Mouse (Mus musculus) ES-E14 (cell line): ENCODE measurements around the gene Oat. TPM values are rescaled to one million over a fixed set of nuclear protein-coding genes. Genes with fewer than 3 reads are reported as not detected.

ENCODE experiments used
- DNase-seq: peaks from one replicate; pipeline ENCODE4 v3.0.0-alpha.2; 2013; ENCODE audit warnings: low read depth, low spot score
- H3K27ac ChIP-seq: 2 replicates; pipeline ENCODE4 v1.5.1; 2012; ENCODE audit warnings: low read depth, mild to moderate bottlenecking, low read length, moderate library complexity, mixed read lengths; ENCODE audit not compliant: poor library complexity, insufficient read depth, severe bottlenecking
- H3K36me3 ChIP-seq: 2 replicates; pipeline ENCODE4 v1.6.1; 2012; ENCODE audit warnings: mild to moderate bottlenecking, low read length, moderate library complexity, mixed read lengths; ENCODE audit not compliant: control insufficient read depth, poor library complexity, insufficient read depth, severe bottlenecking
- H3K4me1 ChIP-seq, 2 experiments: fragments of 150-350 bp in 1 of 2; sonication (generic) in 1 of 2; 2 replicates each; pipeline ENCODE4 v1.6.1; 2012; ENCODE audit warnings: low read length in 2 of 2, mild to moderate bottlenecking in 1 of 2, mixed read lengths in 1 of 2; ENCODE audit not compliant: control insufficient read depth in 2 of 2, insufficient read depth in 2 of 2, poor library complexity in 1 of 2
- H3K4me3 ChIP-seq, 2 experiments: fragments of 150-350 bp in 1 of 2; sonication (generic) in 1 of 2; 2 replicates each; pipeline ENCODE4 v1.5.1; 2012; ENCODE audit warnings: low read length in 2 of 2, low read depth in 1 of 2, mild to moderate bottlenecking in 1 of 2, mixed read lengths in 1 of 2; ENCODE audit not compliant: insufficient read depth in 1 of 2, poor library complexity in 1 of 2, severe bottlenecking in 1 of 2
- H3K9ac ChIP-seq: 2 replicates; pipeline ENCODE4 v1.6.1; 2012; ENCODE audit warnings: low read depth, mild to moderate bottlenecking, low read length, mixed read lengths; ENCODE audit not compliant: poor library complexity, insufficient read depth, severe bottlenecking
- H3K9me3 ChIP-seq: fragments of 150-350 bp; sonication (generic); 2 replicates; pipeline ENCODE4 v1.6.1; 2012; ENCODE audit warnings: low read depth, mild to moderate bottlenecking, low read length; ENCODE audit not compliant: control insufficient read depth, insufficient read depth
- CHD2 ChIP-seq: IDR thresholded peaks from 2 replicates; pipeline ENCODE4 v1.6.1; 2014; ENCODE audit warnings: mild to moderate bottlenecking, low read depth, low read length, inconsistent platforms
- HCFC1 ChIP-seq: IDR thresholded peaks from 2 replicates; pipeline ENCODE4 v1.6.1; 2012; ENCODE audit warnings: low read length, inconsistent platforms, borderline replicate concordance; ENCODE audit not compliant: insufficient read depth
- MAFK ChIP-seq: IDR thresholded peaks from 2 replicates; pipeline ENCODE4 v1.6.1; 2014; ENCODE audit warnings: mild to moderate bottlenecking, low read depth, low read length, inconsistent platforms; ENCODE audit not compliant: insufficient read depth
- ZC3H11A ChIP-seq: IDR thresholded peaks from 2 replicates; pipeline ENCODE4 v1.6.1; 2012; ENCODE audit warnings: low read depth, mild to moderate bottlenecking, inconsistent platforms, low read length, borderline replicate concordance
- ZNF384 ChIP-seq: IDR thresholded peaks from 2 replicates; pipeline ENCODE4 v1.6.1; 2012; ENCODE audit warnings: low read depth, low read length, inconsistent platforms
- in situ Hi-C, 2 experiments: fragments of 600-800 bp; cut with MboI; formaldehyde crosslinking; loops; one replicate each; pipeline ENCODE4 v1.15.1; 2025; ENCODE audit warnings: low sequenced_read_pairs in 2 of 2, inconsistent platforms in 1 of 2; ENCODE audit not compliant: unreplicated experiment in 2 of 2
- total RNA-seq: library from RNA; depleted of rRNA; stranded (reverse); fragments of 300-350 nt; gene quantifications from 2 replicates; pipeline ENCODE4 v1.2.3, GENCODE M21; 2012

The Oat gene
- total RNA-seq, 1 experiment = 60.2 TPM

DNA sequence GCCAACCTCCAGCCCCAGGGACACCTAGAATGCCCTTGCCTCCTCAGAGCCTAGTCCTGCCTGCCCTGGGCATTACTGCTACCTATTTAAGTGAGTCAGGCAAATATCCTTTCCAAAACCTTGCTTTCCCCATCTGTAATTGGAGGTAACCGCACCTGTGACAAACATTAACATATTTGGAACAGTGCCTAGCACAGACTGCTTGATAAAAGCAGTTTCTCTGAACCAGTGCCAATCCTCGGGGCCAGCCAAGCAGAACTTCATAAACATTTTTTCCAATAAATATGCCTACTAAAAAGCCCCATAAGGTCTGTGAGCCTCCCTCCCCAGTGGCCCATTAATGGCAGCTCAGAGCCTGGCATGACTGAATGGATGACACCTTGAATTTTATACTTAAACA, 22.1 kb downstream of the Oat start:
- Histone ChIP-seq H3K9ac (no peak overlapping the region), H3K9me3 (no peaks in the 10 kb centered on the region), H3K36me3 (peaks cover 2% of the 10 kb centered on the region; the same call in 1 of the 2 replicates), H3K27ac (no peak overlapping the region), H3K4me1 (peaks cover 0 to 1% of the 10 kb centered on the region in 2 experiments; a peak in 1 of 4 replicates), H3K4me3 (no peak overlapping the region)
- in situ Hi-C loops = no loop called here
- TF ChIP-seq HCFC1 (no peak), ZNF384 (no peak), ZC3H11A (no peak), MAFK (no peak), CHD2 (no peak)
- DNase-seq = no peak

DNA sequence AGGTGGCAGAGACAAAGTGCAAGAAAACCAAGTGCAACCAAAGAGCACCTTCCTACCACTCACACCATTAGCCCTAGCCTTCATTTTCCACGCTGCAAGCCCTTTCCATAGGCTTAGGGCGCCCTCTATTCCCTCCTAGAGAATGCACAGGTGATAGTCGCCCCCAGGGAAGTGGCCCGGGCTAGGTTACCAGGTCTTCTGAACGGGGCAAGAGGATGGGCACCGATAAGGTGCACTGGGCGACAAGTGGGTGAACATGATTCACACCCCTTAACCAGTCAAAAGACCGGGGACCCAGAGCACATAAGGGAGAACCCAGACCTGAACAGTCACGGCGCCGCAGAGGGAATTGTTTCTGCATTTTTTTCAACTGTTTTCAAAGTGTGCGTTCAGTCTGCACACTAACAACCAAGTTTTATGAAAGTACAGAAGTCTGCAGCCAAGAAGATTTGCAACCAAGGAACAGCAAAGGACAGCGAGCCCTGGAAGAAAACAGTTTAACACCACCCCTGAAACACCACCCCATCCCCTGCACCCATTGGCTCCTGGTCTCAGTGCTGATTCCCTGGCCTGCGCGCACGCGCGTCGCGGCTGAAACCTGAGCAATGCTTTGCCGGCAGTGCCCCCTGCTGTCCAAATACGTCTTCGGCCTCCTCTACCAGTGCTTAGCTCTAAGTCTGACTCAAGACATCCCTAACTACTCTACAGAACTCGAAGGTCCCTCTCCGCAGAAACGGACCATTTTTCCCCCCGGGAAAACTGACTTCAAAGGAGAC, 24.7 kb downstream of the Oat start:
- H3K4me1 ChIP-seq = peaks cover 0 to 1% of the 10 kb centered on the region in 2 experiments; a peak in 1 of 4 replicates
- no peak overlapping the region for H3K27ac ChIP-seq
- peak overlapping the region; percentile 63 to 70 for H3K4me3 ChIP-seq
- in situ Hi-C loops = no loop called here
- DNase-seq = peak; percentile 91
- TF ChIP-seq ZNF384 = no peak
- peak; percentile 61; the same call in 1 of the 2 replicates for TF ChIP-seq ZC3H11A
- no peaks in the 10 kb centered on the region for H3K36me3 ChIP-seq
- no peaks in the 10 kb centered on the region for H3K9me3 ChIP-seq
- H3K9ac ChIP-seq = peak overlapping the region; percentile 79

- Histone ChIP-seq H3K27ac (no peak overlapping the region), H3K9ac (no peak overlapping the region), H3K4me3 (no peak overlapping the region), H3K36me3 (no peaks in the 10 kb centered on the region), H3K4me1 (peaks cover 0 to 1% of the 10 kb centered on the region in 2 experiments; a peak in 1 of 4 replicates), H3K9me3 (no peaks in the 10 kb centered on the region)
- in situ Hi-C loops = no loop called here
- no peak for DNase-seq
- TF ChIP-seq ZNF384 = no peak
- no peak for TF ChIP-seq HCFC1
- no peak for TF ChIP-seq CHD2
- no peak for TF ChIP-seq ZC3H11A
- TF ChIP-seq MAFK = no peak
Observed at GRCm38 (mm10) chr7:132547126-132547525, 29.1 kb downstream of the Oat start.

- in situ Hi-C loops = no loop called here
- no peak overlapping the region for H3K27ac ChIP-seq
- no peak overlapping the region for H3K4me3 ChIP-seq
- TF ChIP-seq CHD2 (no peak), ZNF384 (no peak), ZC3H11A (no peak)
- H3K4me1 ChIP-seq = no peaks in the 10 kb centered on the region
- H3K9me3 ChIP-seq = no peaks in the 10 kb centered on the region
- no peak for DNase-seq
- H3K9ac ChIP-seq = no peak overlapping the region
- H3K36me3 ChIP-seq = no peaks in the 10 kb centered on the region
Observed at GRCm38 (mm10) chr7:132542427-132542826, 33.8 kb downstream of the Oat start.

- Histone ChIP-seq H3K4me1 (no peaks in the 10 kb centered on the region), H3K9me3 (no peaks in the 10 kb centered on the region), H3K36me3 (no peaks in the 10 kb centered on the region), H3K27ac (no peak overlapping the region), H3K4me3 (no peak overlapping the region), H3K9ac (no peak overlapping the region)
- in situ Hi-C loops = no loop called here
- DNase-seq = no peak
- TF ChIP-seq MAFK = no peak
- TF ChIP-seq ZC3H11A = no peak
- no peak for TF ChIP-seq CHD2
- TF ChIP-seq HCFC1 = no peak
Observed at GRCm38 (mm10) chr7:132541566-132541965, 34.6 kb downstream of the Oat start.
